8 mouse cellular contexts compared by ENCODE assay signal in the genomic region with DNA sequence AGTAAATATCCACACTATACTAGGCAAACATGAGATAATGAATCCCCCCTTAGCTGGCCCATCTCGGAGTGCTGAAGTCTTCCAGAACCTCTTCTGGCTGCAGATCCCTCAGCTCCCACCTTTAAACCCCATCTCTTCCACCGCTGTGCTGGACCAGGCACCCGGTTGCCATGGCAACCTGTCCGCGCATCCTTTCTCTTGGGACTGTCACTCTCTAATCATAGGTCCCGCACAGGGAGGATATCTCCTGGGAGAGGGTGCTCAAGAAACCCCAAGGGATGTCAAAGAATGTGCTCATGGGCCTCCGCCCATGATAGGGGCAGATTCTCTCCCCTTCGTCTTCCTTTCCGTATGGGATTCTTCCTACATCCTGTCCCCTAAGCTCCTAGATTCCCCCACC. TPM values are rescaled to one million over a fixed set of nuclear protein-coding genes. Genes with fewer than 3 reads are reported as not detected.
DNase-seq lines count a peak whose midpoint lies in the region; ATAC-seq lines count a peak whose summit lies in the region.
"Had no signal": no experiment of that assay in that cellular context is flagged by ENCODE, and none has a peak within 500 bp of the region (broad histone marks: within the 10 kb centered on the region; RNA-seq: fewer than 3 reads in every experiment).

No protein-coding gene starts in this region.

- WGBS in lung, embryonic 16.5 days = 2% methylated on average over 9 of the region's 9 CpGs
- 2% methylated on average over 9 of the region's 9 CpGs for WGBS in embryonic facial prominence, embryonic 15.5 days

- H3K9me3 ChIP-seq in lung, embryonic 16.5 days (ENCODE audit: control insufficient read depth, low read length) = no peaks in the 10 kb centered on the region
- no peaks in the 10 kb centered on the region for H3K9me3 ChIP-seq in embryonic facial prominence, embryonic 15.5 days (replicated peaks)

- H3K9ac ChIP-seq in lung, embryonic 16.5 days (ENCODE audit: low read length) = no peak overlapping the region
- H3K9ac ChIP-seq in embryonic facial prominence, embryonic 15.5 days = no peak overlapping the region

- H3K27ac ChIP-seq in lung, embryonic 16.5 days (ENCODE audit: low read length) = no peak overlapping the region
- H3K27ac ChIP-seq in embryonic facial prominence, embryonic 15.5 days (replicated peaks) = no peak overlapping the region

- no peak for ATAC-seq in lung, embryonic 16.5 days (ENCODE audit: low read depth)
- no peak for ATAC-seq in embryonic facial prominence, embryonic 15.5 days (ENCODE audit: insufficient number of reproducible peaks, low FRiP score, low TSS enrichment, low read depth)

- H3K27me3 ChIP-seq in lung, embryonic 16.5 days (ENCODE audit: control insufficient read depth, insufficient read depth, low read depth, low read length) = peaks cover 41% of the 10 kb centered on the region
- peaks cover 56% of the 10 kb centered on the region for H3K27me3 ChIP-seq in embryonic facial prominence, embryonic 15.5 days

- intact Hi-C loops in left cerebral cortex, postnatal 25 days (cut with DNase I) = loop anchor here (1.0 kb wide), 2 partner anchors 33 to 94 kb away; no protein-coding TSS in a partner anchor

- no peaks in the 10 kb centered on the region for H3K36me3 ChIP-seq in lung, embryonic 16.5 days (ENCODE audit: control insufficient read depth, insufficient read depth, low read length)
- no peaks in the 10 kb centered on the region for H3K36me3 ChIP-seq in embryonic facial prominence, embryonic 15.5 days

- H3K4me1 ChIP-seq in lung, embryonic 16.5 days (replicated peaks; ENCODE audit: control insufficient read depth, insufficient read depth, low read length) = peaks cover 37% of the 10 kb centered on the region
- H3K4me1 ChIP-seq in embryonic facial prominence, embryonic 15.5 days = peaks cover 57% of the 10 kb centered on the region

- H3K4me3 ChIP-seq in lung, embryonic 16.5 days (ENCODE audit: low read length) = peak overlapping the region; percentile 1; the same call in 1 of the 2 replicates
- peak overlapping the region; percentile 17 for H3K4me3 ChIP-seq in embryonic facial prominence, embryonic 15.5 days (replicated peaks)

- DNase-seq in lung, postnatal 36 days = no peak
- peak; percentile 71 to 81 for DNase-seq in left cerebral cortex, postnatal 25 days (ENCODE audit: low spot score in 2 of 2)
- DNase-seq in right cerebral cortex, adult 18-20 months = peak; percentile 78
- DNase-seq in yolk sac, embryonic 10.5 days (ENCODE audit: low spot score) = no peak
- DNase-seq in adrenal gland, adult 8-10 months = no peak

- H3K4me2 ChIP-seq in lung, embryonic 16.5 days (ENCODE audit: low read depth, low read length) = peak overlapping the region; percentile 28; the same call in 1 of the 2 replicates
- H3K4me2 ChIP-seq in embryonic facial prominence, embryonic 15.5 days (replicated peaks) = peak overlapping the region; percentile 46

RNA-seq across cellular contexts. Expression of a gene that starts 0.3 kb away (rescaled TPM):
- polyA plus RNA-seq in lung, embryonic 16.5 days (2015; fragmentation: Nextera tagmentation; extraction: Ambion mirVana) = 4.9 and 5.6 TPM in 2 replicates
- 10.6 and 12.3 TPM in 2 replicates for polyA plus RNA-seq in embryonic facial prominence, embryonic 15.5 days (2015; fragmentation: Nextera tagmentation; extraction: Ambion mirVana)
- total RNA-seq in left cerebral cortex, postnatal 25 days (2021) = 100 to 1,000 TPM; 185 to 232 TPM
- 1 to 10 TPM; 2.0 to 4.1 (median 2.3) TPM for total RNA-seq in adrenal gland, adult 8-10 months (2022)

RNA-seq across cellular contexts. Expression of a gene that starts 6.1 kb away (rescaled TPM):
- polyA plus RNA-seq in lung, embryonic 16.5 days (2015; fragmentation: Nextera tagmentation; extraction: Ambion mirVana) = 105 and 119 TPM in 2 replicates
- 115 and 119 TPM in 2 replicates for polyA plus RNA-seq in embryonic facial prominence, embryonic 15.5 days (2015; fragmentation: Nextera tagmentation; extraction: Ambion mirVana)
- 10 to 100 TPM; 79.9 to 81.6 TPM for total RNA-seq in left cerebral cortex, postnatal 25 days (2021)
- 100 to 1,000 TPM; 110 to 212 (median 163) TPM for total RNA-seq in adrenal gland, adult 8-10 months (2022)

RNA-seq across cellular contexts. Expression of a gene that starts 8.2 kb away (rescaled TPM):
- polyA plus RNA-seq in lung, embryonic 16.5 days (2015; fragmentation: Nextera tagmentation; extraction: Ambion mirVana) = 0.14 and 0.38 TPM in 2 replicates
- 1.7 and 2.1 TPM in 2 replicates for polyA plus RNA-seq in embryonic facial prominence, embryonic 15.5 days (2015; fragmentation: Nextera tagmentation; extraction: Ambion mirVana)
- total RNA-seq in left cerebral cortex, postnatal 25 days (2021) = 10 to 100 TPM; 24.2 to 24.9 TPM
- 1 to 10 TPM; 2.8 to 8.8 (median 4.2) TPM for total RNA-seq in adrenal gland, adult 8-10 months (2022)

RNA-seq across cellular contexts. Expression of a gene that starts 8.6 kb away (rescaled TPM):
- 62.1 and 66.0 TPM in 2 replicates for polyA plus RNA-seq in lung, embryonic 16.5 days (2015; fragmentation: Nextera tagmentation; extraction: Ambion mirVana)
- 43.8 and 46.2 TPM in 2 replicates for polyA plus RNA-seq in embryonic facial prominence, embryonic 15.5 days (2015; fragmentation: Nextera tagmentation; extraction: Ambion mirVana)
- 10 to 100 TPM; 22.6 to 27.8 TPM for total RNA-seq in left cerebral cortex, postnatal 25 days (2021)
- total RNA-seq in adrenal gland, adult 8-10 months (2022) = 10 to 100 TPM; 53.1 to 81.6 (median 58.8) TPM

RNA-seq across cellular contexts. Expression of a gene that starts 25.6 kb away (rescaled TPM):
- polyA plus RNA-seq in lung, embryonic 16.5 days (2015; fragmentation: Nextera tagmentation; extraction: Ambion mirVana) = 76.9 and 84.8 TPM in 2 replicates
- polyA plus RNA-seq in embryonic facial prominence, embryonic 15.5 days (2015; fragmentation: Nextera tagmentation; extraction: Ambion mirVana) = 108 and 127 TPM in 2 replicates
- total RNA-seq in left cerebral cortex, postnatal 25 days (2021) = not detected
- total RNA-seq in adrenal gland, adult 8-10 months (2022) = 1 to 10 TPM in 1 of 4 experiments, under 1 TPM in 3; 0.73 to 1.3 (median 0.86) TPM
- total RNA-seq: layer of hippocampus, postnatal 25 days had no signal

Comparison
In these comparisons a context has a peak if more than half of its experiments do, and no peak if none do; other contexts are left out.
1. DNase-seq: peak in left cerebral cortex, postnatal 25 days (2 of 2) and right cerebral cortex, adult 18-20 months (single experiment); none in lung, postnatal 36 days (single experiment), yolk sac, embryonic 10.5 days (single experiment) and adrenal gland, adult 8-10 months (single experiment).
2. RNA of a gene that starts 0.3 kb away (total RNA-seq): 185 to 232 TPM in left cerebral cortex, postnatal 25 days; 2.0 to 4.1 TPM in adrenal gland, adult 8-10 months; every median in the first group is over 10 times any median in the second.